Mouse (Mus musculus): ENCODE measurements at regions not wholly inside any gene's neighbourhood (a gene's known extent, or its start where the extent isn't known, plus 50 kb on each side); places are given as distances from the start of the nearest gene placed in this dataset.

GRCm38 (mm10) chr2:77351987-77352628, 71.7 kb upstream of the Sestd1 start:
- TF ChIP-seq CTCF (IDR thresholded peaks at IDR 0.05; ENCODE audit: low read depth, low read length) (no peak), POLR2A (IDR thresholded peaks at IDR 0.05; ENCODE audit: borderline replicate concordance, low read depth, low read length) (no peak)

Data from bone marrow macrophage, adult 2 months (primary cell).